Mouse (Mus musculus): ENCODE data around the gene Atp8b4.
"Not testable (repeated sequence)": the region's sequence is repeated elsewhere in the genome, so short reads cannot be mapped to it uniquely, and the experiment has no call there.

Gene Atp8b4

DNA sequence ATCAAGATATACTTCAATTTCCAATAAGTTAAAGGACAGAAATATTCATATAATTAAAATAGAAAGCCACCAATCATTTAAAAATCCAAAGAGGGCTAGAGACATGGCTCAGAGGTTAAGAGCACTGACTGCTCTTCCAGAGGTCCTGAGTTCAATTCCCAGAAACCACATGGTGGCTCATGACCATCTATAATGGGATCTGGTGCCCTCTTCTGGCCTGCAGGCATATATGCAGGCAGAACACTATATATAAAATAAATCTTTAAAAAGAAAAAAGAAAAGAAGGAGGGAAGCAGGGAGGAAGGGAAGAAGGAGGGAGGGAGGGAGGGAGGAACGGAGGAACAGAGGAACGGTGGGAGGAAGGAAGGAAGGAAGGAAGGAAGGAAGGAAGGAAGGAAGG is 42.7 kb downstream of the Atp8b4 start:
- in situ Hi-C loops (cut with MboI; ENCODE audit: low pct_unique_long_range_greater_than_20kb in 1 of 2, low sequenced_read_pairs in 2 of 2, unreplicated experiment in 1 of 2), result not testable (repeated sequence)

GRCm38 (mm10) chr2:126450937-126451302 is 49.6 kb downstream of the Atp8b4 start:
- in situ Hi-C loops (cut with MboI; ENCODE audit: low pct_unique_long_range_greater_than_20kb in 1 of 2, low sequenced_read_pairs in 2 of 2, unreplicated experiment in 1 of 2), result no loop called here

DNA sequence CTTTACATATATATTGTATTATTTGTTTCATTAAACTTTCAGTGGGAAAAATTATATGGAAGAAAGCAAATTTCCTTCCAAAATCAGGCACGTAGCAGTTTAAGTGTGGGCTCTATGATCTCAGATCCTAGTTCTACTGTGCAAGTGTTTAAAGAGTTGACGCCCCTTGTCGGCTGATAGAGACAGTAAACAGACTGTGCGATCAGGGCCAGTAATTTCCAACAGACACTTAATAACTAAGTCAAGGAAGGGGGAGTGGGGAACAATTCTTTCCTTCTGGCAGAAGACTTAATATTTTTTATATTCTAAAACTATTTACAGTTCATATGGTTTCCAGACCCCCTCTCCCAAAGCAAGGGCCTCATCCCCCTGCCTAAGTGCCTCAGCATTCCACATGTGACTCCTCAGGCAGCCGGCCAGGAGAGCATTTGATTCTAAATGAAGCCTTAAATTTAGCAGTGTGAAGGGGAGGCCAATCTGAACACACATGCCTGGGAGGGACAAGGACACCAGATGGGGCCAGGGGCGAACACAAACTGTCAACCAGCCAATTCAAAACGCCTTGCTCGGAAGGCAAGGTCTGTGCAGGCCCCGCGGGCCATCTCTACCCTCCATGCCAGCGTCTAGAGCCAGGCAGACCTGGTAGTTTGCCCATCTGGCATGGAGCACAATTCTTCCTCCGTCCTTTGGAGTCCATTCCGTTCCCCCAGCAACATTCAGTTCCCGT is 50.1 kb downstream of the Atp8b4 start:
- in situ Hi-C loops (cut with MboI; ENCODE audit: low pct_unique_long_range_greater_than_20kb in 1 of 2, low sequenced_read_pairs in 2 of 2, unreplicated experiment in 1 of 2), result no loop called here

GRCm38 (mm10) chr2:126445039-126445438 is 55.4 kb downstream of the Atp8b4 start:
- in situ Hi-C loops (cut with MboI; ENCODE audit: low pct_unique_long_range_greater_than_20kb in 1 of 2, low sequenced_read_pairs in 2 of 2, unreplicated experiment in 1 of 2), result no loop called here

- in situ Hi-C loops (cut with MboI; ENCODE audit: low pct_unique_long_range_greater_than_20kb in 1 of 2, low sequenced_read_pairs in 2 of 2, unreplicated experiment in 1 of 2), result no loop called here
Measured at GRCm38 (mm10) chr2:126441586-126441985, 58.9 kb downstream of the Atp8b4 start.

DNA sequence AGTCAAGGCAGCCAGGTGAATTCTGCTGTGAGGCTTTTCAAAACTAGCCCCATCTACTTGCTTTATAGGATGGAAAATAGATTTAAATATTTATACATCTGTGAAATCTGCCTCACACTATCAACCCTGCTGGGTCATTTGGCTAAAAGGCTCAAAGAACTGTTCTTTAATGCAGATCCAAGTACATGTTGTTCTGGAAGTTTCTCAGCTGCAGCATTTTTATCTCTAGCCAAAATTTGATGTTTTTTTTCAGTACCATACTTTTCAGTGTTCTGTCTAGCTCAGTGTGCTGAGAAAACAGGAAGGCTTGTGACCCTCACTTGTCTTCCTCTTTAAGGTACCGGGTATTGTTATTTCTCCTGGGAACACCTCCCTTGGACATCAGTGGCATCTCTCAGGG is 65.8 kb downstream of the Atp8b4 start:
- in situ Hi-C loops (cut with MboI; ENCODE audit: low pct_unique_long_range_greater_than_20kb in 1 of 2, low sequenced_read_pairs in 2 of 2, unreplicated experiment in 1 of 2), result no loop called here

GRCm38 (mm10) chr2:126434305-126434704 is 66.2 kb downstream of the Atp8b4 start:
- in situ Hi-C loops (cut with MboI; ENCODE audit: low pct_unique_long_range_greater_than_20kb in 1 of 2, low sequenced_read_pairs in 2 of 2, unreplicated experiment in 1 of 2), result no loop called here

- in situ Hi-C loops (cut with MboI; ENCODE audit: low pct_unique_long_range_greater_than_20kb in 1 of 2, low sequenced_read_pairs in 2 of 2, unreplicated experiment in 1 of 2), result no loop called here
Measured at GRCm38 (mm10) chr2:126432481-126433066, 67.9 kb downstream of the Atp8b4 start.

DNA sequence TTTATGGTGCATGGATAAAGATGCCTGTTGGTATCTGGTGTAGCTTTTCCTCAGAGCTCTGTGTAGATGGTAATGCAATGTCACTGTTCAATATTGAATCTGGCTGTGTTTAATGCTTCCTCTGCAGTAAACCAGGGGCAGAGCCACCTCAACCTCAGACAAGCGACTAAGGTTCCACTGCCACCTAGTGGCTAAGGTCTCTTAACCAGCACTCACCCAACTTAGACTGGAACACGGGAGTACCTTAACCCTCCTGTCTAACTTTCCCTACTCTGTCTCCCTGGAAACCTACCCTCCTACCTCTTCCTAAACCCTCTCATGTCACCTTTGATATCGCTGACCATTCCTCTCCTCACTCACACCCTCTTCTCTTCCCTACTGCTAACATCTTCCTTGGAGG is 71.2 kb downstream of the Atp8b4 start:
- in situ Hi-C loops (cut with MboI; ENCODE audit: low pct_unique_long_range_greater_than_20kb in 1 of 2, low sequenced_read_pairs in 2 of 2, unreplicated experiment in 1 of 2), result no loop called here

DNA sequence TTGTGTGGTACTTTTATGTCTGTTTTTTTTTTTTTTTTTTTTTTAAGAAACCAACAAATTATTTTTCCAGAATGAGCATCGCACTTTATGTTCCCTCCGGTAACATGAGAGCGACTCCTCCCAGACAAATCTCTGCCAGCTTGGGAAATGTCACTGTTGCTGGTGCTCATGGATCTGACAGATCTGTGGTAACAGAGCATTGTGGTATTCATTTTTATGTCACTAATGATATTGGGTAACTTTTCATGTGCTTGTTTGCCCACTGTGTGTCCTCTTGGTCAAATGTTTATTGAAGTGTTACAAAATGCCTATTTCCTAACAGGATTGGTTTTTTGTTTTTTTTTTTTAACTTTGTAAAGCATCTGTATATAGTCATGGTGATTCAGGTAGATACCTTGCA is 75.3 kb downstream of the Atp8b4 start:
- in situ Hi-C loops (cut with MboI; ENCODE audit: low pct_unique_long_range_greater_than_20kb in 1 of 2, low sequenced_read_pairs in 2 of 2, unreplicated experiment in 1 of 2), result no loop called here

GRCm38 (mm10) chr2:126424714-126425113 is 75.8 kb downstream of the Atp8b4 start:
- in situ Hi-C loops (cut with MboI; ENCODE audit: low pct_unique_long_range_greater_than_20kb in 1 of 2, low sequenced_read_pairs in 2 of 2, unreplicated experiment in 1 of 2), result no loop called here

- in situ Hi-C loops (cut with MboI; ENCODE audit: low pct_unique_long_range_greater_than_20kb in 1 of 2, low sequenced_read_pairs in 2 of 2, unreplicated experiment in 1 of 2), result no loop called here
Measured at GRCm38 (mm10) chr2:126420901-126421300, 79.6 kb downstream of the Atp8b4 start.

DNA sequence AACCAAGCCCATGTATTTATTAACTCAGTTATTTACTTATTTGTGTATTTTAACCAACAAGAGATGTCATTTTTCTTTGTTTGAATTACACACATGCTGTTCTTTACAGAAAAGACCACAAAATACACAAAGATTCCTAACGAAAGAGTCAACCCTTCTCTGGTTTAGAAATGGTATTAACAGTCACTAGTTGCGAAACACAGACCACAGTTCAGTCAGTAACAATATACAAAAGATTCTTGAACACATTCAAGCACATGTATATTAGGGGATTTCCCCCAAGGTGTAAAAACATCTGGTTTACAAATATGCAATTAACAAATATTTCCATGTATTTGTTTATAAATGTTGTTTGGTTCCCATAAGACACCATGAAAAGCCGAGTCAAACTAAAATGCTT is 81.6 kb downstream of the Atp8b4 start:
- in situ Hi-C loops (cut with MboI; ENCODE audit: low pct_unique_long_range_greater_than_20kb in 1 of 2, low sequenced_read_pairs in 2 of 2, unreplicated experiment in 1 of 2), result no loop called here

GRCm38 (mm10) chr2:126416772-126417171 is 83.7 kb downstream of the Atp8b4 start:
- in situ Hi-C loops (cut with MboI; ENCODE audit: low pct_unique_long_range_greater_than_20kb in 1 of 2, low sequenced_read_pairs in 2 of 2, unreplicated experiment in 1 of 2), result no loop called here

DNA sequence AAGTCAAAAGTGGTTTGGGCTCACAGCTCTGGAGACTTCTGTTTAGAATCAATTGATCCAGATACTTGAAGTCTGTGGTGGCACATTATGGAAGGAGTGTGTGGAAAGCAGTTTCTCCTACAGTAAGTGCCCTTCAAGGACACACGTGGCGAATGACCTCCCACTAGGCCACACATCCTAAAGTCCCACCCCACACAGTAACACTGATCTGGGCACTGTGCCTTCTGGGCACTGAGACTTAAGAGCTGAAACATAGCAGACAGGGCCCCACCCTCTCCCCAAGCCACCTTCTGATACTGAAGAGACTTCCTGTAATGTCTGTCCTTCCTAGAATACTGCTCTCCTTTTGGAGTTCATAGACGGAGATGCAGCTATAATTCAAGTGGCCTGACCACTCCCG is 84.5 kb downstream of the Atp8b4 start:
- in situ Hi-C loops (cut with MboI; ENCODE audit: low pct_unique_long_range_greater_than_20kb in 1 of 2, low sequenced_read_pairs in 2 of 2, unreplicated experiment in 1 of 2), result no loop called here

- in situ Hi-C loops (cut with MboI; ENCODE audit: low pct_unique_long_range_greater_than_20kb in 1 of 2, low sequenced_read_pairs in 2 of 2, unreplicated experiment in 1 of 2), result no loop called here
Measured at GRCm38 (mm10) chr2:126412759-126413158, 87.7 kb downstream of the Atp8b4 start.

DNA sequence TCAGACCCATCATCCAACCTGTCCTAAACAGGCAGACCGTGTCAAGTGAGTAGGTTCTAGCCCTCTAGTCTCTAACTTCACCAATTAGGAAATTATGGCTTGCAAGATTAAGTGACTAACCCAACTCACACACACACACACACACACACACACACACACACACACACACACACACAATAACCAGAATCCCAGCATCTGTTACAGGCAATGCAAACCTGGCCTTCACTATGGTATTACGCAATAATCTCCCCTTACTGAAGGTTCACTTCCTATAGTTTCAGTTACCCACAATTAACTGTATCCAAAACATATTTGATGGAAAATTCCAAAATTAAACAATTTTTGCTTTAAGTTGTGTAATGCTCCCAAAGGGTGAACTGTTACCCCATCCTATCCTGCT is 101.0 kb downstream of the Atp8b4 start:
- in situ Hi-C loops (cut with MboI; ENCODE audit: low pct_unique_long_range_greater_than_20kb in 1 of 2, low sequenced_read_pairs in 2 of 2, unreplicated experiment in 1 of 2), result no loop called here

DNA sequence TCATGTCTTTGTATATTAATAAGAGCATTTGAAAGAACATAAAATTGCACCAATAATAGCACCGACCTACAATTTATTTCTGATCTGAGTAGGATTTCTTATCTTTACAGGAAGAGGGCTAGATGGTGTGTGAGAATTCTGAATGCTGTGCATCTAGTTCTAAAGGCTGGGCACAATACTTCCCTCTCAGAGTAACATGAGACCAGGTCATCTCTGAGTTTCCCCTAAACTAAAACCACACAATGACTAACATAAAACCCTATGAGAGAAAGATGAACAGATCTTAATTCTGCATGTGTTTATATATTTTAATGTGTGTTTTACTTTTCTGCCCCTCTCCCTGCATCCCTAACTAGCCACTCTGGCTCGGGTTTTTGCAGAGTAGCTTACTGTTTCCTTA is 101.5 kb downstream of the Atp8b4 start:
- in situ Hi-C loops (cut with MboI; ENCODE audit: low pct_unique_long_range_greater_than_20kb in 1 of 2, low sequenced_read_pairs in 2 of 2, unreplicated experiment in 1 of 2), result no loop called here

- in situ Hi-C loops (cut with MboI; ENCODE audit: low pct_unique_long_range_greater_than_20kb in 1 of 2, low sequenced_read_pairs in 2 of 2, unreplicated experiment in 1 of 2), result no loop called here
Measured at GRCm38 (mm10) chr2:126398216-126398615, 102.3 kb downstream of the Atp8b4 start.

- in situ Hi-C loops (cut with MboI; ENCODE audit: low pct_unique_long_range_greater_than_20kb in 1 of 2, low sequenced_read_pairs in 2 of 2, unreplicated experiment in 1 of 2), result no loop called here
Measured at GRCm38 (mm10) chr2:126397513-126397912, 103.0 kb downstream of the Atp8b4 start.
